Mouse (Mus musculus) bone marrow macrophage, adult 2 months (primary cell): ENCODE results near the gene Pigu.

Experiments
- CTCF ChIP-seq: IDR thresholded peaks from 2 replicates; pipeline ENCODE4 v1.5.1; 2012; ENCODE audit warnings: low read depth, mild to moderate bottlenecking, low read length, moderate library complexity
- POLR2A ChIP-seq: IDR thresholded peaks from 2 replicates; pipeline ENCODE4 v1.6.1; 2012; ENCODE audit warnings: mild to moderate bottlenecking, low read depth, low read length, borderline replicate concordance

DNA sequence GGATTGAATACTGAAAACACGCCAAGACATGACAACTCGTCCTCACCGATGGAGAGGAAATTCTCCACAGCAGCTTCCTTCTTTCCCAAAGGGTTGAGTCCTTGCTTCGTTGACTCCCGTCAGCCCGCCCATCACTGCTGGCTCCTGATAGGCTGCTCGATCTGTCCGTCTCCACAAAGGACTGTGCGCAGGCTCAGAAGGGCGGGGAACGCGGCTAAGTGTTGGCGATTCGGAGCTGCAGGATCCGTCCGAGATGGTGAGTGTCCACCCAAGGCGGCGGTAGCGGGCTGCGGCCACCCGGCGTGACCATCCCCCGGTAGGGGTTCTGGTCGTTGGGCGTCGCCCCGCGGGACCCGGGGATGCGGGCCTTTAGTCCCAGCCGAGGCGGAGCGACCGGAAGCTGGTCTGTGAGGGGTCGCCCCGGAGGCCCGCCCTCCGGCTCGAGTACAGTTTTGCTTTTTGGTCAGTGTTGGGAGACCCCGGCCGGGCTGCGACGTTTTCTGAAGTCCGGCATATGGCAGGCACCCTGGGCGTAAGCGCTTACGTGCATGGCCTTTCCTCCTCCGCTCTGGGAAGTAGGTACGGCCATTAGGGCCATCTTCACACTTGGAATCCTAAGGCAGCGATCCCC, 120.8 kb downstream of the Pigu start, which contains the start of gene Dynlrb1:
- TF ChIP-seq CTCF (no peak), POLR2A (peak; percentile 65; the same call in 1 of the 2 replicates)
